Mouse (Mus musculus) brain, embryonic 14.5 days (tissue): ENCODE data around the gene Cpe.

Experiments
- CTCF ChIP-seq: fragments of 200-500 bp; IDR thresholded peaks from 2 replicates; pipeline ENCODE4 v1.5.1; 2012; ENCODE audit warnings: inconsistent platforms, mild to moderate bottlenecking, moderate library complexity, borderline replicate concordance; ENCODE audit not compliant: insufficient read depth, insufficient read length; ENCODE audit errors: extremely low read depth
- POLR2A ChIP-seq: fragments of 200-500 bp; IDR thresholded peaks from 2 replicates; pipeline ENCODE4 v1.6.1; 2012; ENCODE audit warnings: mild to moderate bottlenecking, inconsistent platforms, borderline replicate concordance; ENCODE audit not compliant: poor library complexity, insufficient read depth, insufficient read length, severe bottlenecking; ENCODE audit errors: extremely low read depth

- TF ChIP-seq POLR2A (no peak), CTCF (no peak)
Observed at GRCm38 (mm10) chr8:64712499-64712898, 19.6 kb upstream of the Cpe start.
